Mouse (Mus musculus) intestine, postnatal 0 days (tissue): ENCODE data around the gene Npw. TPM values are rescaled to one million over a fixed set of nuclear protein-coding genes. Genes with fewer than 3 reads are reported as not detected.

Experiments
- ATAC-seq: fragments of 200-750 bp; cut with Nextera tagmentation; 2 replicates; pipeline ENCODE4 v1.8.0; 2017; ENCODE audit warnings: mild to moderate bottlenecking, moderate TSS enrichment, moderate library complexity
- H3K27ac ChIP-seq: fragments of 300-500 bp; sonication (generic); 2 replicates; pipeline ENCODE4 v1.5.1; 2014; ENCODE audit warnings: mild to moderate bottlenecking, low read depth, low read length, moderate library complexity
- H3K27me3 ChIP-seq: fragments of 300-500 bp; sonication (generic); replicated peaks from 2 replicates; pipeline ENCODE4 v1.6.1; 2014; ENCODE audit warnings: low read length, mixed read lengths; ENCODE audit not compliant: control insufficient read depth, insufficient read depth
- H3K36me3 ChIP-seq: fragments of 300-500 bp; sonication (generic); 2 replicates; pipeline ENCODE4 v1.6.1; 2014; ENCODE audit warnings: mild to moderate bottlenecking, moderate library complexity; ENCODE audit not compliant: control insufficient read depth, insufficient read depth
- H3K4me1 ChIP-seq: fragments of 300-500 bp; sonication (generic); replicated peaks from 2 replicates; pipeline ENCODE4 v1.6.1; 2014; ENCODE audit warnings: antibody characterized with exemption, low read length, mixed read lengths; ENCODE audit not compliant: control insufficient read depth, insufficient read depth
- H3K4me2 ChIP-seq: fragments of 300-500 bp; sonication (generic); replicated peaks from 2 replicates; pipeline ENCODE4 v1.6.1; 2014; ENCODE audit warnings: low read depth, mild to moderate bottlenecking, moderate library complexity
- H3K4me3 ChIP-seq: fragments of 300-500 bp; sonication (generic); 2 replicates; pipeline ENCODE4 v1.5.1; 2014; ENCODE audit warnings: low read depth, low read length
- H3K9ac ChIP-seq: fragments of 300-500 bp; sonication (generic); 2 replicates; pipeline ENCODE4 v1.6.1; 2014; ENCODE audit warnings: mild to moderate bottlenecking, low read depth, low read length
- H3K9me3 ChIP-seq: fragments of 300-500 bp; sonication (generic); 2 replicates; pipeline ENCODE4 v1.6.1; 2016; ENCODE audit warnings: mixed run types; ENCODE audit not compliant: control insufficient read depth
- CTCF ChIP-seq: sonication (generic); IDR thresholded peaks from 2 replicates; pipeline ENCODE4 v1.5.1; 2016; ENCODE audit warnings: low read depth, mild to moderate bottlenecking, control low read depth, antibody characterized with exemption, moderate library complexity
- WGBS: fragments of 180-500 bp; shearing (Covaris S2); extraction: QIAGEN DNeasy Blood & Tissue Kit; methylation state at CpG from one replicate; pipeline ENCODE4 v1.1.7; 2014; 5-methylcytosine and 5-hydroxymethylcytosine counted together
- polyA plus RNA-seq: library from polyadenylated mRNA; unstranded; fragments of >200 nt; fragmentation: Nextera tagmentation; extraction: Ambion mirVana; gene quantifications from 2 replicates; pipeline ENCODE4 v1.2.1, GENCODE M21; 2015

Gene Npw
- polyA plus RNA-seq, 1 experiment from 2014 or later: 0.20 TPM

DNA sequence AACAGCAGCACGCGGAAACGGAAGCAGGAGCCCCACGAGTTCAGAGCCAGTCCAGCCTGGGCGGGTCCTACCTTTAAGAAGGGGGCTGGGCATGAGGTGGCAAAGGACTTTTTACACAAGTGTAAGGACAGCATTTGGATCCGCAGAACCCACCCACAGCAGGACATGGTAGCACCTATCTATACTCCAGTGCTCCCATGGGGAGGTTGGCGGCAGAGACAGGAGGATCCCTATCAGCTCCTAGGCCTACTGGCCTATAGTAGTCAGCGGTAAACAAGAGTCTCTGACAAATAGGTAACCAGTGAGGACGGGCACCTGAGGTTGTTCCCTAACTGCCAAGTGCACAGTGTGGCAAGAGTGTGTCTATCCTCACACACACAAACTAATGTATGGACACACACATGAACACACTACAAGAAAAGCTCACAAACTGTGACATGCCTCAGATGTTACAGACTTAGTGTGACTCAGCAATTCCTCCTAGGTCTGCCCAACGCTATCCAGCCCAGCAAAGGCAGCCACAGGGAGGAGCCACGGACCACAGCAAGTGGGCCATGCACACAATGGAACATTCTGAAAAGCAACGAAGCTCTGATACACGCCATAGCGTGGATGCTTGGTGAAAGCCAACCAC lies 40.6 kb downstream of the Npw start:
- no peak for ATAC-seq
- Histone ChIP-seq H3K27me3 (no peaks in the 10 kb centered on the region), H3K27ac (no peak overlapping the region), H3K36me3 (peaks cover 93% of the 10 kb centered on the region), H3K9ac (no peak overlapping the region), H3K4me2 (no peak overlapping the region), H3K9me3 (no peaks in the 10 kb centered on the region), H3K4me1 (no peaks in the 10 kb centered on the region), H3K4me3 (no peak overlapping the region)
- 80% methylated on average over 14 of the region's 14 CpGs for WGBS
- peak; percentile 22; the same call in 1 of the 2 replicates for TF ChIP-seq CTCF

DNA sequence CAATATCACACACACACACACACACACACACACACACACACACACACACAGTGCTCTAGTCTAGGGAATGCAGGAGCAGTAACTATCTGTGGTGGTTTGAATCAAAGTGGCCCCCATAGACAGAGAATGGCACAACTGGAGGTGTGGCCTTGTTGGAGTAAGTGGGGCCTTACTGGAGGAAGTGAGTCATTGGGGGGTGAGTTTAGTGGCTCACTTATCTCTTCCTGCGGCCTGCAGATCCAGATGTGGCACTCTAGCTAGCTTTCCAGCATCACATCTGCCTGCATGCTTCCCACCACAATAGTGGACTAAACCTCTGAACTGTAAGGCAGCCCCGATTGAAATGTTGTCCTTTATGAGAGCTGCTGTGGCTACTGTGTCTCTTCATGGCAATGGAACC lies 47.5 kb downstream of the Npw start:
- WGBS: 70% methylated on average over 2 of the region's 2 CpGs
- ATAC-seq: no peak
- no peaks in the 10 kb centered on the region for H3K9me3 ChIP-seq
- H3K4me2 ChIP-seq: no peak overlapping the region
- no peak overlapping the region for H3K4me3 ChIP-seq
- no peaks in the 10 kb centered on the region for H3K4me1 ChIP-seq
- no peak overlapping the region for H3K9ac ChIP-seq
- TF ChIP-seq CTCF: no peak
- H3K27me3 ChIP-seq: no peaks in the 10 kb centered on the region
- no peak overlapping the region for H3K27ac ChIP-seq
- peaks cover 68% of the 10 kb centered on the region for H3K36me3 ChIP-seq

DNA sequence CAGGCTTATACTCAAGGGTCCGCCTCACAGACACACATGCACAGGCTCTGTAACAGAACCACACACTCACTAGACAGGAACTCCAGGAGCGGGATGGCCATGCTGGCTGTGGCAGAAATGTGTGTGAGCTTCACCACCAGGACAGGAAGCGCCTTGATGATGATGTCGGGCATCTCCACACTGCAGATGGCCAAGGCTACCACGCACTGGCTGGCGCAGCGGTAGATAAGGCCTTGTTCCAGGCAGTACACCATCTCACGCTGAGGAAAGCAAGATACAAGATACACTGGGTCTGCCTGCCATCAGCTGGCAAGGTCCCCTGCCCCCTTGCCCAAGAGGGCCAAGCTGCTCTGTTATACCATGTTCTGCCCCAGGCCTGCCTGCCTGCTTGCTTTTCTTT lies 49.4 kb downstream of the Npw start:
- no peak overlapping the region for H3K27ac ChIP-seq
- no peak overlapping the region for H3K9ac ChIP-seq
- no peak overlapping the region for H3K4me3 ChIP-seq
- WGBS: 94% methylated on average over 8 of the region's 8 CpGs
- H3K9me3 ChIP-seq: no peaks in the 10 kb centered on the region
- no peaks in the 10 kb centered on the region for H3K4me1 ChIP-seq
- H3K36me3 ChIP-seq: peaks cover 68% of the 10 kb centered on the region
- H3K27me3 ChIP-seq: no peaks in the 10 kb centered on the region
- no peak for ATAC-seq
- no peak for TF ChIP-seq CTCF
- no peak overlapping the region for H3K4me2 ChIP-seq

DNA sequence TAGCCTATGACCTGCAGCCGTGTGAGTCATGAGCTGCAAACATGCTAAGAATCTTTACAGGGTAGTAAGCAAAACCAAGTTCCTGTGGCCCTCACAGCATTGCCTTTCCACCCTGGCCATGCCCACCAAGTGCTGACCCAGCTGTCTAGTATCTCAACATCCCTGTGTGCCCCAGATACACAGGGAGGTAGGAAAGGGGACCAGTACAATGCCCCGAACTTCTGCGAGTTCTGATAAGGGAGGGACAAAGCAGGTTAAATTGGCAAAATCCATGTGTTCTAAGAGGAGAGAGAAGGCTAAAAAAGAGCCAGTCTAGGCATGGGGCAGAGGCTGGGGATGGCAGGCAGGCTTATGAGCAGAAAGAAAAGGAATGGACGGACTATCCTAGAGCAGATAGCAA lies 49.9 kb downstream of the Npw start:
- no peaks in the 10 kb centered on the region for H3K4me1 ChIP-seq
- no peak overlapping the region for H3K9ac ChIP-seq
- H3K9me3 ChIP-seq: no peaks in the 10 kb centered on the region
- ATAC-seq: no peak
- no peak overlapping the region for H3K4me2 ChIP-seq
- peaks cover 64% of the 10 kb centered on the region for H3K36me3 ChIP-seq
- H3K27ac ChIP-seq: no peak overlapping the region
- H3K27me3 ChIP-seq: no peaks in the 10 kb centered on the region
- no peak for TF ChIP-seq CTCF
- 93% methylated on average over 4 of the region's 4 CpGs for WGBS
- H3K4me3 ChIP-seq: no peak overlapping the region

Other genes with a start within 250 kb of the Npw start
- gene Rnps1, start 243.9 kb downstream of the Npw start, polyA plus RNA-seq: 111 and 114 TPM in 2 replicates
- gene Eci1, start 231.8 kb downstream of the Npw start, polyA plus RNA-seq: 96.4 and 106 TPM in 2 replicates
- gene Dnase1l2, start 215.4 kb downstream of the Npw start, polyA plus RNA-seq: 0.73 and 0.80 TPM in 2 replicates
- 5.0 and 5.2 TPM in 2 replicates for gene E4f1, start 188.1 kb downstream of the Npw start, polyA plus RNA-seq
- gene Pgp, start 188.1 kb downstream of the Npw start, polyA plus RNA-seq: 64.5 and 69.4 TPM in 2 replicates
- not detected in 2 replicates for gene Bricd5, start 184.6 kb downstream of the Npw start, polyA plus RNA-seq
- gene Mlst8, start 179.4 kb downstream of the Npw start, polyA plus RNA-seq: 11.9 and 12.9 TPM in 2 replicates
- gene Caskin1, start 169.9 kb downstream of the Npw start, polyA plus RNA-seq: 0.69 and 0.78 TPM in 2 replicates
- 39.7 and 41.2 TPM in 2 replicates for gene Traf7, start 130.5 kb downstream of the Npw start, polyA plus RNA-seq
- 0.31 and 0.63 TPM in 2 replicates for gene Rab26, start 124.2 kb downstream of the Npw start, polyA plus RNA-seq
- 5.4 and 8.3 TPM in 2 replicates for gene Pkd1, start 108.6 kb downstream of the Npw start, polyA plus RNA-seq
- 24.7 and 25.8 TPM in 2 replicates for gene Tsc2, start 25.8 kb downstream of the Npw start, polyA plus RNA-seq
- gene Nthl1, start 25.8 kb downstream of the Npw start, polyA plus RNA-seq: 5.0 and 5.5 TPM in 2 replicates
- gene Slc9a3r2, start 8.1 kb downstream of the Npw start, polyA plus RNA-seq: 26.5 and 30.1 TPM in 2 replicates
- 13.4 and 13.5 TPM in 2 replicates for gene Zfp598, start 11.2 kb upstream of the Npw start, polyA plus RNA-seq
- 6.0 and 6.2 TPM in 2 replicates for gene Syngr3, start 31.5 kb upstream of the Npw start, polyA plus RNA-seq
- 42.0 and 42.2 TPM in 2 replicates for gene Gfer, start 37.7 kb upstream of the Npw start, polyA plus RNA-seq
- 32.4 and 38.0 TPM in 2 replicates for gene Noxo1, start 37.8 kb upstream of the Npw start, polyA plus RNA-seq
- gene Tbl3, start 49.2 kb upstream of the Npw start, polyA plus RNA-seq: 23.8 and 25.2 TPM in 2 replicates
- gene Rnf151, start 59.6 kb upstream of the Npw start, polyA plus RNA-seq: not detected in 2 replicates
- gene Rps2, start 59.7 kb upstream of the Npw start, polyA plus RNA-seq: 757 and 776 TPM in 2 replicates
- 406 and 413 TPM in 2 replicates for gene Ndufb10, start 66.0 kb upstream of the Npw start, polyA plus RNA-seq
- 0.27 TPM in 1 of 2 replicates, not detected in the other for gene Rpl3l, start 69.4 kb upstream of the Npw start, polyA plus RNA-seq
- 47.4 and 47.8 TPM in 2 replicates for gene Msrb1, start 78.2 kb upstream of the Npw start, polyA plus RNA-seq
- gene Hs3st6, start 94.5 kb upstream of the Npw start, polyA plus RNA-seq: 0.25 and 0.47 TPM in 2 replicates
- gene Meiob, start 145.8 kb upstream of the Npw start, polyA plus RNA-seq: 0.08 and 0.10 TPM in 2 replicates
- gene Hagh, start 181.7 kb upstream of the Npw start, polyA plus RNA-seq: 104 and 105 TPM in 2 replicates
- 165 and 195 TPM in 2 replicates for gene Fahd1, start 191.9 kb upstream of the Npw start, polyA plus RNA-seq
- gene Igfals, start 207.5 kb upstream of the Npw start, polyA plus RNA-seq: 17.2 and 18.3 TPM in 2 replicates
- 48.0 and 53.5 TPM in 2 replicates for gene Nubp2, start 227.9 kb upstream of the Npw start, polyA plus RNA-seq
- 42.3 and 43.4 TPM in 2 replicates for gene Spsb3, start 228.2 kb upstream of the Npw start, polyA plus RNA-seq
- 16.7 and 18.5 TPM in 2 replicates for gene Eme2, start 236.6 kb upstream of the Npw start, polyA plus RNA-seq
- gene Mrps34, start 236.7 kb upstream of the Npw start, polyA plus RNA-seq: 132 and 141 TPM in 2 replicates
- 47.4 and 54.4 TPM in 2 replicates for gene Nme3, start 238.0 kb upstream of the Npw start, polyA plus RNA-seq